Mouse (Mus musculus) forebrain, embryonic 14.5 days (tissue): ENCODE data around the gene H2-Q6. TPM values are rescaled to one million over a fixed set of nuclear protein-coding genes. Genes with fewer than 3 reads are reported as not detected.
"Not testable (repeated sequence)": the region's sequence is repeated elsewhere in the genome, so short reads cannot be mapped to it uniquely, and the experiment has no call there.

Experiments used
- ATAC-seq: fragments of 200-750 bp; cut with Nextera tagmentation; 2 replicates; pipeline ENCODE4 v1.8.0; 2017; ENCODE audit warnings: mild to moderate bottlenecking, moderate library complexity
- DNase-seq: peaks from one replicate; pipeline ENCODE4 v3.0.0-alpha.2; 2015; ENCODE audit warnings: low spot score
- H3K27ac ChIP-seq: fragments of 300-500 bp; sonication (generic); 2 replicates; pipeline ENCODE4 v1.5.1; 2014; ENCODE audit warnings: low read depth, mild to moderate bottlenecking, control low read depth, low read length, moderate library complexity
- H3K27me3 ChIP-seq: fragments of 300-500 bp; sonication (generic); replicated peaks from 2 replicates; pipeline ENCODE4 v1.6.1; 2014; ENCODE audit warnings: low read length, control low read depth, mixed read lengths; ENCODE audit not compliant: control insufficient read depth, insufficient read depth
- H3K36me3 ChIP-seq: fragments of 300-500 bp; sonication (generic); 2 replicates; pipeline ENCODE4 v1.6.1; 2014; ENCODE audit warnings: low read length, control low read depth; ENCODE audit not compliant: control insufficient read depth, insufficient read depth
- H3K4me1 ChIP-seq: fragments of 300-500 bp; sonication (generic); 2 replicates; pipeline ENCODE4 v1.6.1; 2014; ENCODE audit warnings: antibody characterized with exemption, low read length, control low read depth; ENCODE audit not compliant: control insufficient read depth, insufficient read depth
- H3K4me2 ChIP-seq: fragments of 300-500 bp; sonication (generic); 2 replicates; pipeline ENCODE4 v1.6.1; 2014; ENCODE audit warnings: mild to moderate bottlenecking, control low read depth, low read length
- H3K4me3 ChIP-seq: fragments of 300-500 bp; sonication (generic); 2 replicates; pipeline ENCODE4 v1.5.1; 2014; ENCODE audit warnings: low read depth, low read length, control low read depth
- H3K9ac ChIP-seq: fragments of 300-500 bp; sonication (generic); 2 replicates; pipeline ENCODE4 v1.6.1; 2014; ENCODE audit warnings: mild to moderate bottlenecking, low read length, control low read depth, moderate library complexity
- H3K9me3 ChIP-seq: fragments of 300-500 bp; sonication (generic); replicated peaks from 2 replicates; pipeline ENCODE4 v1.6.1; 2016; ENCODE audit warnings: low read length, control low read depth, mixed read lengths; ENCODE audit not compliant: control insufficient read depth
- WGBS: fragments of 180-500 bp; shearing (Covaris S2); extraction: QIAGEN DNeasy Blood & Tissue Kit; methylation state at CpG from one replicate; pipeline ENCODE4 v1.1.7; 2014; 5-methylcytosine and 5-hydroxymethylcytosine counted together
- polyA plus RNA-seq: library from polyadenylated mRNA; unstranded; fragments of >200 nt; fragmentation: Nextera tagmentation; extraction: Ambion mirVana; gene quantifications from 2 replicates; pipeline ENCODE4 v1.2.1, GENCODE M21; 2014

The H2-Q6 gene
- polyA plus RNA-seq, 1 experiment from 2014 or later = 0.28 TPM

GRCm38 (mm10) chr17:35439925-35440645 is 15.4 kb downstream of the H2-Q6 start:
- H3K4me3 ChIP-seq, H3K9ac ChIP-seq, ATAC-seq, H3K4me2 ChIP-seq, H3K9me3 ChIP-seq, H3K27me3 ChIP-seq, H3K27ac ChIP-seq, H3K4me1 ChIP-seq, H3K36me3 ChIP-seq, DNase-seq: not testable (repeated sequence)
- WGBS = 48% methylated on average over 27 of the region's 27 CpGs

- not testable (repeated sequence) for H3K27me3 ChIP-seq, H3K27ac ChIP-seq, ATAC-seq, H3K4me2 ChIP-seq, H3K9me3 ChIP-seq, DNase-seq, H3K9ac ChIP-seq, H3K36me3 ChIP-seq, H3K4me1 ChIP-seq, H3K4me3 ChIP-seq
- 93% methylated on average over 2 of the region's 2 CpGs for WGBS
Observed at GRCm38 (mm10) chr17:35442376-35442775, 17.7 kb downstream of the H2-Q6 start.

GRCm38 (mm10) chr17:35444510-35444909 is 19.9 kb downstream of the H2-Q6 start:
- WGBS = 88% methylated on average over 2 of the region's 2 CpGs
- not testable (repeated sequence) for H3K27me3 ChIP-seq, H3K4me3 ChIP-seq, ATAC-seq, DNase-seq, H3K9ac ChIP-seq, H3K4me2 ChIP-seq, H3K9me3 ChIP-seq, H3K27ac ChIP-seq, H3K36me3 ChIP-seq, H3K4me1 ChIP-seq

GRCm38 (mm10) chr17:35458247-35458646 is 33.6 kb downstream of the H2-Q6 start:
- not testable (repeated sequence) for H3K9me3 ChIP-seq, H3K4me2 ChIP-seq, H3K27me3 ChIP-seq, ATAC-seq, H3K36me3 ChIP-seq, H3K27ac ChIP-seq, H3K9ac ChIP-seq, H3K4me1 ChIP-seq, H3K4me3 ChIP-seq, DNase-seq
- WGBS = no CpG with 5 or more reads among the region's 1 CpGs

GRCm38 (mm10) chr17:35460513-35461341 is 36.1 kb downstream of the H2-Q6 start:
- not testable (repeated sequence) for H3K36me3 ChIP-seq, H3K4me2 ChIP-seq, H3K4me1 ChIP-seq, ATAC-seq, DNase-seq, H3K27me3 ChIP-seq, H3K9me3 ChIP-seq, H3K4me3 ChIP-seq, H3K27ac ChIP-seq, H3K9ac ChIP-seq
- 66% methylated on average over 3 of the region's 9 CpGs for WGBS

GRCm38 (mm10) chr17:35465651-35466050 is 41.0 kb downstream of the H2-Q6 start:
- not testable (repeated sequence) for DNase-seq, ATAC-seq, H3K9me3 ChIP-seq, H3K9ac ChIP-seq, H3K4me3 ChIP-seq, H3K36me3 ChIP-seq, H3K4me2 ChIP-seq, H3K4me1 ChIP-seq, H3K27ac ChIP-seq
- 8% methylated on average over 8 of the region's 8 CpGs for WGBS
- H3K27me3 ChIP-seq = peaks cover 17% of the 10 kb centered on the region

GRCm38 (mm10) chr17:35468936-35469335 is 44.3 kb downstream of the H2-Q6 start:
- ATAC-seq, H3K4me1 ChIP-seq, H3K9me3 ChIP-seq, H3K4me2 ChIP-seq, H3K27ac ChIP-seq, H3K9ac ChIP-seq, H3K4me3 ChIP-seq, DNase-seq, H3K36me3 ChIP-seq: not testable (repeated sequence)
- peaks cover 19% of the 10 kb centered on the region for H3K27me3 ChIP-seq
- 76% methylated on average over 3 of the region's 3 CpGs for WGBS

GRCm38 (mm10) chr17:35469842-35470751 is 45.4 kb downstream of the H2-Q6 start, which contains the start of gene H2-Q10:
H2-Q10 (plus strand) TSS chr17:35470089.
- 2% methylated on average over 66 of the region's 80 CpGs for WGBS
- Histone ChIP-seq H3K27ac (no peak within 1 kb of the TSS), H3K9me3 (no peaks in the 10 kb centered on the region), H3K36me3 (no peaks in the 10 kb centered on the region), H3K9ac (0 out of 2 replicates have a peak within 1 kb of the TSS, but pooled peaks have one; percentile 29), H3K27me3 (peaks cover 19% of the 10 kb centered on the region), H3K4me1 (no peaks in the 10 kb centered on the region), H3K4me2 (peak within 1 kb of the TSS; percentile 60), H3K4me3 (peak within 1 kb of the TSS; percentile 27)
- DNase-seq (no peak), ATAC-seq (no peak)
